Mouse (Mus musculus) forebrain, embryonic 13.5 days (tissue): ENCODE results near the gene Abca7. TPM values are rescaled to one million over a fixed set of nuclear protein-coding genes. Genes with fewer than 3 reads are reported as not detected.
A peak's percentile ranks its signal among the peaks of the same experiment; 100 is the strongest.

Experiments
- ATAC-seq: fragments of 200-750 bp; cut with Nextera tagmentation; 2 replicates; pipeline ENCODE4 v1.8.0; 2017
- H3K27ac ChIP-seq: fragments of 300-500 bp; sonication (generic); 2 replicates; pipeline ENCODE4 v1.5.1; 2015; ENCODE audit warnings: inconsistent platforms, mild to moderate bottlenecking, moderate library complexity
- H3K27me3 ChIP-seq: fragments of 300-500 bp; sonication (generic); 2 replicates; pipeline ENCODE4 v1.6.1; 2015; ENCODE audit warnings: mild to moderate bottlenecking, inconsistent platforms
- H3K36me3 ChIP-seq: fragments of 300-500 bp; sonication (generic); 2 replicates; pipeline ENCODE4 v1.6.1; 2015; ENCODE audit warnings: mild to moderate bottlenecking, inconsistent platforms; ENCODE audit not compliant: poor library complexity, severe bottlenecking
- H3K4me1 ChIP-seq: fragments of 300-500 bp; sonication (generic); 2 replicates; pipeline ENCODE4 v1.6.1; 2015; ENCODE audit warnings: inconsistent platforms
- H3K4me2 ChIP-seq: fragments of 300-500 bp; sonication (generic); 2 replicates; pipeline ENCODE4 v1.6.1; 2015; ENCODE audit warnings: inconsistent platforms, mild to moderate bottlenecking, moderate library complexity
- H3K4me3 ChIP-seq: fragments of 300-500 bp; sonication (generic); 2 replicates; pipeline ENCODE4 v1.5.1; 2015; ENCODE audit warnings: mild to moderate bottlenecking, inconsistent platforms
- H3K9ac ChIP-seq: fragments of 300-500 bp; sonication (generic); 2 replicates; pipeline ENCODE4 v1.6.1; 2015; ENCODE audit warnings: mild to moderate bottlenecking, inconsistent platforms
- H3K9me3 ChIP-seq: fragments of 300-500 bp; sonication (generic); replicated peaks from 2 replicates; pipeline ENCODE4 v1.6.1; 2016; ENCODE audit warnings: inconsistent platforms
- WGBS: fragments of 180-500 bp; shearing (Covaris S2); methylation state at CpG from one replicate; pipeline ENCODE4 v1.1.7; 2015; 5-methylcytosine and 5-hydroxymethylcytosine counted together
- polyA plus RNA-seq: library from polyadenylated mRNA; unstranded; fragments of >200 nt; fragmentation: Nextera tagmentation; extraction: Ambion mirVana; gene quantifications from 2 replicates; pipeline ENCODE4 v1.2.1, GENCODE M21; 2015

Gene Abca7
- polyA plus RNA-seq, 1 experiment from 2014 or later = 3.1 TPM

DNA sequence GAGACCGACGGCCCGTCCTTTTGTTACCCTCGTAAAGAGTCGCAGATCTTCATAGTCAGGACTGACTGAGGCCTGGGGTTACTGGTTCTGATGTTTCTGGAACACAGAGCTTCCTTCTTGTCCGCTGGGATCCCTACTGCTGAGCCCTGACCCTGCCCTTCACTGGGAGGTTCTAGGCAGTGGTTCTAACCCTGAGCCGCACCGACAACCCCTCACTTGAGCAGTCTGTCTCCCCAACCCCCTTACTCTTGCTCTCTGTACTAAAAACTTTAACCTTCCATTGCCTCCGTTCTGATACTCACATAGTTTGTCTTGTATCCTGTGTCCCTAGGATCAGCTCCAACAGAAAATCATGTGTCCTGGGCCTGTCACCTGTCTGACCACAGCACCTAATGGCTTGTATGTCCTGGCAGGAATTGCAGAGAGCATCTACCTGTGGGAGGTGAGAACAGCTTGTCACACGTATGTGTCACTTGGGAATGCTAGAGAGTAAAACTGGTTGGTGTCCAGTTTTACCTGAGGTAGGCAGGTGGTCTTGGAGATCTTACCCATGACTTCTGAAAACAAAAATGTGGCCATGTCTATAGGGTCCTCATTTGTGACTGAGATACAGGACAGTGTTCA is 35.5 kb upstream of the Abca7 start:
- ATAC-seq = no peak
- WGBS = 15% methylated on average over 10 of the region's 10 CpGs
- 0 out of 2 replicates have a peak, but pooled peaks cover 5% of the 10 kb centered on the region for H3K27me3 ChIP-seq
- peaks cover 15% of the 10 kb centered on the region for H3K4me1 ChIP-seq
- H3K27ac ChIP-seq = no peak overlapping the region
- H3K4me3 ChIP-seq = peak overlapping the region; percentile 97
- no peaks in the 10 kb centered on the region for H3K9me3 ChIP-seq
- H3K4me2 ChIP-seq = peak overlapping the region; percentile 93
- H3K36me3 ChIP-seq = peaks cover 43% of the 10 kb centered on the region
- H3K9ac ChIP-seq = peak overlapping the region; percentile 79

- Histone ChIP-seq H3K27ac (no peak overlapping the region), H3K9ac (no peak overlapping the region), H3K9me3 (no peaks in the 10 kb centered on the region), H3K36me3 (peaks cover 74% of the 10 kb centered on the region), H3K4me2 (no peak overlapping the region), H3K4me1 (peaks cover 11% of the 10 kb centered on the region), H3K4me3 (no peak overlapping the region), H3K27me3 (peaks cover 8% of the 10 kb centered on the region)
- WGBS = 95% methylated on average over 7 of the region's 7 CpGs
- no peak for ATAC-seq
Observed at GRCm38 (mm10) chr10:79964727-79965126, 31.6 kb upstream of the Abca7 start.

DNA sequence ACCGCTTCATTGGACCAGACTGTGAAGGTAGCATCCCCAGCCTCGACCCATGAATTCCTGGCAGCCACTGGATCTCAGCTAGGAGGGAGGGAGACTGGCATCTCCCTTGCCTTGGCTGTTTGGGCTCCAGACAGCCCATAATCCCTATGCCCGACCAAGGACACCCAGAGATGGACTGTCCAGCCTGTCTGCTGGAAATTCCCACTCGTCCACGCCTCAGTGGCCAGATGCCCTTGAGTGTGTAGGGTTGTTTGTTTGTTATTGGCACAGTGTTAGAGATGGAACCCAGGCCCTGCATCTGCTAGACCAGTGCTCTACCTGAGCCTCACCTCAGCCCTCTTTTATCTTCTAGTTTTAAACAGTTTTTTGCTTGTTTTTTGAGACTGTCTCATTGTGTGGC is 31.0 kb upstream of the Abca7 start:
- no peaks in the 10 kb centered on the region for H3K9me3 ChIP-seq
- H3K9ac ChIP-seq = no peak overlapping the region
- peaks cover 74% of the 10 kb centered on the region for H3K36me3 ChIP-seq
- 87% methylated on average over 5 of the region's 5 CpGs for WGBS
- ATAC-seq = no peak
- no peak overlapping the region for H3K4me3 ChIP-seq
- H3K27ac ChIP-seq = no peak overlapping the region
- H3K4me1 ChIP-seq = peaks cover 11% of the 10 kb centered on the region
- peaks cover 14% of the 10 kb centered on the region for H3K27me3 ChIP-seq
- H3K4me2 ChIP-seq = no peak overlapping the region

GRCm38 (mm10) chr10:79966886-79967400 is 29.4 kb upstream of the Abca7 start:
- Histone ChIP-seq H3K36me3 (peaks cover 69% of the 10 kb centered on the region), H3K27me3 (peaks cover 30% of the 10 kb centered on the region), H3K27ac (no peak overlapping the region), H3K9ac (no peak overlapping the region), H3K4me2 (no peak overlapping the region), H3K4me1 (peaks cover 7% of the 10 kb centered on the region), H3K4me3 (no peak overlapping the region), H3K9me3 (no peaks in the 10 kb centered on the region)
- 91% methylated on average over 5 of the region's 5 CpGs for WGBS
- ATAC-seq = no peak

DNA sequence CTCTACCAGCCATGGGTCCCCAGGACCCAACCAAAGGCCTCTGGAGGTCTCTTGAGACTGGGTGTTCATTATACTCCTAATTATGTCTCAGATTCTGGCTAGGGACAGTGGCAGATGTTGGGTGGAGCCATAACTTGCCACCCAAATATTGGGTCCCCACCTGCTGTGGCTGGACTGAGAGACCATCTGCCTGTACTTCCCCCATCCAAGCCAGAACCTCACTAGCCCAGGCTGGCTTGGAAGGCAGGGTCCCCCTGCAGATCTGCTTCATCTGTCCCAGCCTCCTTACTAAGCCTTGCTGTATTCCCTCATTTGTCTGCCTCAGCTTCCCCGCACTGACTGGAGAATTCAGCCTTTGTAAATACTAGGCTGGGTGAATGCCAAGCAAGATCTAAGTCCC is 28.1 kb upstream of the Abca7 start:
- Histone ChIP-seq H3K4me1 (peaks cover 7% of the 10 kb centered on the region), H3K4me3 (no peak overlapping the region), H3K36me3 (peaks cover 57% of the 10 kb centered on the region), H3K27ac (no peak overlapping the region), H3K4me2 (no peak overlapping the region), H3K27me3 (peaks cover 41% of the 10 kb centered on the region), H3K9ac (no peak overlapping the region), H3K9me3 (no peaks in the 10 kb centered on the region)
- no peak for ATAC-seq
- WGBS = 77% methylated on average over 1 of the region's 1 CpGs

DNA sequence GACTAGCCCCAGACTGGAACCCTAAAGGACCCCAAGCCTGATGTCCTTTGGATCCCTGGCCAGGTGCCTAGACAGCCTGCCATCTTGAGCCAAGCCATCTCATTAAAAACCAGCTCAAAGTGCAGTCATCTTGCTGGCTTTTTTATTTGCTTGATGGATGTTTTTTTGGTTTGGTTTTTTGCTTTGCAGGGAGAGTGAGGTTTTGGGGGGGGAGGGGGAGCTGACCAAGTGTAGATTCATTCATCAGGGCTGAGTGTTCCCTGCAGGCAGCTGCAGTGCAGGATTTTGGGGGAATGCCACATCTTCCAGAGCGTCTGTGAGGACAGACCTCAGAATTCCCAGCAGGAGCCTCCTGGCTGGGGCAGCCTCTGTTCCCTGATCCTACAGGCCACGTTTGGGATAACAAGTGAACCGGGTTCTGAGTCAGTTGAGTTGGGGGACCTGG is 27.1 kb upstream of the Abca7 start:
- WGBS = 11% methylated on average over 3 of the region's 3 CpGs

GRCm38 (mm10) chr10:79970415-79971182 is 25.7 kb upstream of the Abca7 start, which contains the start of gene Grin3b:
Grin3b (plus strand) TSS chr10:79970715.
- no peak for ATAC-seq
- Histone ChIP-seq H3K4me3 (peak within 1 kb of the TSS; percentile 30), H3K27me3 (peaks cover 47% of the 10 kb centered on the region), H3K9me3 (no peaks in the 10 kb centered on the region), H3K4me1 (peaks cover 7% of the 10 kb centered on the region), H3K9ac (peak within 1 kb of the TSS; percentile 58), H3K27ac (no peak within 1 kb of the TSS), H3K4me2 (peak within 1 kb of the TSS; percentile 58), H3K36me3 (peaks cover 55% of the 10 kb centered on the region)
- WGBS = 8% methylated on average over 47 of the region's 47 CpGs

More for the DNA sequence above, 27.1 kb upstream of the Abca7 start:
- no peak overlapping the region for H3K27ac ChIP-seq
- H3K4me2 ChIP-seq = no peak overlapping the region
- H3K9ac ChIP-seq = no peak overlapping the region
- peaks cover 7% of the 10 kb centered on the region for H3K4me1 ChIP-seq
- no peak overlapping the region for H3K4me3 ChIP-seq
- peaks cover 55% of the 10 kb centered on the region for H3K36me3 ChIP-seq
- H3K27me3 ChIP-seq = peaks cover 47% of the 10 kb centered on the region
- ATAC-seq = no peak
- no peaks in the 10 kb centered on the region for H3K9me3 ChIP-seq

- H3K27ac ChIP-seq = no peak overlapping the region
- H3K9me3 ChIP-seq = no peaks in the 10 kb centered on the region
- peak overlapping the region; percentile 30 for H3K4me3 ChIP-seq
- ATAC-seq = no peak
- H3K9ac ChIP-seq = peak overlapping the region; percentile 58
- H3K27me3 ChIP-seq = peaks cover 47% of the 10 kb centered on the region
- peak overlapping the region; percentile 58 for H3K4me2 ChIP-seq
- H3K4me1 ChIP-seq = peaks cover 7% of the 10 kb centered on the region
- peaks cover 55% of the 10 kb centered on the region for H3K36me3 ChIP-seq
- 4% methylated on average over 21 of the region's 21 CpGs for WGBS
Observed at GRCm38 (mm10) chr10:79971183-79971497, 25.2 kb upstream of the Abca7 start.

GRCm38 (mm10) chr10:79972831-79973230 is 23.5 kb upstream of the Abca7 start:
- no peak for ATAC-seq
- H3K4me1 ChIP-seq = peaks cover 7% of the 10 kb centered on the region
- H3K27ac ChIP-seq = no peak overlapping the region
- WGBS = 64% methylated on average over 14 of the region's 14 CpGs
- H3K9me3 ChIP-seq = no peaks in the 10 kb centered on the region
- no peak overlapping the region for H3K4me2 ChIP-seq
- peaks cover 55% of the 10 kb centered on the region for H3K36me3 ChIP-seq
- no peak overlapping the region for H3K4me3 ChIP-seq
- no peak overlapping the region for H3K9ac ChIP-seq
- H3K27me3 ChIP-seq = peaks cover 47% of the 10 kb centered on the region

DNA sequence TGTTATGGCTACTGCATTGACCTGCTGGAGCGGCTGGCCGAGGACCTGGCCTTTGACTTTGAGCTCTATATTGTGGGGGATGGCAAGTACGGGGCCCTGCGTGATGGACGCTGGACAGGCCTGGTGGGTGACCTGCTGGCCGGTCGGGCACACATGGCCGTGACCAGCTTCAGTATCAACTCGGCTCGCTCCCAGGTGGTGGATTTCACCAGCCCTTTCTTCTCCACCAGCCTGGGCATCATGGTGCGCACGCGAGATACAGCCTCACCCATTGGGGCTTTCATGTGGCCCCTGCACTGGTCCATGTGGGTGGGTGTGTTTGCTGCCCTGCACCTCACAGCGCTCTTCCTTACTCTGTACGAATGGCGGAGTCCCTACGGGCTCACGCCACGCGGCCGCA is 22.2 kb upstream of the Abca7 start:
- H3K27ac ChIP-seq = no peak overlapping the region
- H3K4me3 ChIP-seq = no peak overlapping the region
- no peak overlapping the region for H3K9ac ChIP-seq
- H3K36me3 ChIP-seq = peaks cover 57% of the 10 kb centered on the region
- no peak overlapping the region for H3K4me2 ChIP-seq
- ATAC-seq = no peak
- WGBS = 89% methylated on average over 21 of the region's 21 CpGs
- no peaks in the 10 kb centered on the region for H3K9me3 ChIP-seq
- peaks cover 45% of the 10 kb centered on the region for H3K27me3 ChIP-seq
- H3K4me1 ChIP-seq = peaks cover 7% of the 10 kb centered on the region

DNA sequence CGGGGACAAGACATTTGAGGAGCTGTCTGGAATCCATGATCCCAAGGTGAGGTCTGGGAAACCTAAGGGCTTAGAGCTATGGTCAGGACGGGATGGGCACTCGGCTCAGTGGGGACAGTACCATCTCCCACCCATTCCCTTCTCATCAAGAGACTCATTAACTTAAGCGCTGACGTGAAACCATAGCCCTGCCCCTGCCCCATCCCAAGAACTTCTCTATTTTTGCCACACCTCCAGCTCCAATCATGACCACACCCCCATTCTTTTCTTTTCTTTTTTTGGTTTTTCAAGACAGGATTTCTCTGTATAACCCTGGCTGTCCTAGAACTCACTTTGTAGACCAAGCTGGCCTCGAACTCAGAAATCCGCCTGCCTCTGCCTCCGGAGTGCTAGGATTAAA is 21.6 kb upstream of the Abca7 start:
- Histone ChIP-seq H3K27me3 (peaks cover 39% of the 10 kb centered on the region), H3K4me1 (peaks cover 7% of the 10 kb centered on the region), H3K4me3 (no peak overlapping the region), H3K27ac (no peak overlapping the region), H3K36me3 (peaks cover 61% of the 10 kb centered on the region), H3K4me2 (no peak overlapping the region), H3K9me3 (no peaks in the 10 kb centered on the region), H3K9ac (no peak overlapping the region)
- 91% methylated on average over 8 of the region's 8 CpGs for WGBS
- no peak for ATAC-seq

GRCm38 (mm10) chr10:79976071-79976721 is 20.1 kb upstream of the Abca7 start:
- Histone ChIP-seq H3K9ac (no peak overlapping the region), H3K36me3 (peaks cover 66% of the 10 kb centered on the region), H3K27ac (no peak overlapping the region), H3K4me3 (no peak overlapping the region), H3K9me3 (no peaks in the 10 kb centered on the region), H3K4me1 (0 out of 2 replicates have a peak, but pooled peaks cover 4% of the 10 kb centered on the region), H3K4me2 (no peak overlapping the region), H3K27me3 (peaks cover 24% of the 10 kb centered on the region)
- no peak for ATAC-seq
- WGBS = 84% methylated on average over 28 of the region's 28 CpGs
